Mouse (Mus musculus) yolk sac, embryonic 10.5 days (tissue): ENCODE results near the gene Ech1.
A peak's percentile ranks its signal among the peaks of the same experiment; 100 is the strongest.

ENCODE experiments used
- DNase-seq: peaks from one replicate; pipeline ENCODE4 v3.0.0-alpha.2; 2017; ENCODE audit warnings: low spot score

Ech1 gene

DNA sequence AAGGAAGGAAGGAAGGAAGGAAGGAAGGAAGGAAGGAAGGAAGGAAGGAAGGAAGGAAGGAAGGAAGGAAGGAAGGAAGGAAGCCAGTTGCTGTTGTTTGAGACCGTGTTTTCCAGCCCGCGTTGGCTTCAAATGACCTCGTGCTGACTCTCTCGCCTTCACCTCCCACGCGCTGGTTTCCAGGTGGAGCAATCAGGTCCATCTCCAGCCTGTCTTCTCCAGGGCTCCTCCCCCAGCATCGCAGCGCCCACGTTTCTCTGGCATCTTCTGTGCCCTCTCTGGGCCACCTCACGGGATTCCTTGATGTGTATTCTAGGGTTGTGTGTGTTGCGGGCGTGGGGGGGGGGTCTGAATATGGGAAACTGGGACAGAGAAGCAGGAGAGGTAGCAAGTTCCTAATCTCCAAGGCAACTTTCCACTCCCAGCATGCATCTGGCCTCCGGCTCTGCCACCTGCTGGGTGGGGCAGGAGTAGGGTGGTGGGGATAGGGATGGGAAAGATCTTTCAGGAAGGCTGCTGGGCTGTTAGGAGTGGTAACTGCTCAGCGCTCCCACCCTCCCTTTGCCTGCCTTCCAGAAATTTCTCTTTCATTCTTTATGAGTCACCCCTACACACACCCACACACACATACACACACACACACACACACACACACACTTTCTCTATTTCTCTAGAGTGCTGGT is 37.9 kb downstream of the Ech1 start:
- no peak for DNase-seq

DNA sequence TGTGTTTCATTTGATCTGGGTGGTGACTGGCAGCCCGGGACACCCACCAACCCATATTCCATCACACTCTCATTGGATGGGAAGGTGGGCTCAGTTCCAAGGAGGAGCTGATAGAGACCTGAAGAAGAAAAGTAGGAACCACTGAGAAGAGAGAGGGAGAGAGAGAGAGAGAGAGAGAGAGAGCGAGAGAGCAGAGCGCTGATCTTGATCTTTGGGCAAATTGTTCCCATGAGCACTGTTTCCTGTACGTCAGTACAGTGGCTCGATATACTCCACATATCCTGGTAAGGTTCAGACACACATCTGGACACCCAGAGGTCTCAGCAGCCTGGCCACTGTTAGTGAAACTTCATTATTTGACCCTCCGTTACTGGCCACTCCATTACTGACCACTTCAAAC is 38.5 kb downstream of the Ech1 start, which contains the start of gene Lgals7:
Lgals7 (plus strand) TSS at position 314 of the 400 bp plus-strand sequence.
- DNase-seq, result no peak

DNA sequence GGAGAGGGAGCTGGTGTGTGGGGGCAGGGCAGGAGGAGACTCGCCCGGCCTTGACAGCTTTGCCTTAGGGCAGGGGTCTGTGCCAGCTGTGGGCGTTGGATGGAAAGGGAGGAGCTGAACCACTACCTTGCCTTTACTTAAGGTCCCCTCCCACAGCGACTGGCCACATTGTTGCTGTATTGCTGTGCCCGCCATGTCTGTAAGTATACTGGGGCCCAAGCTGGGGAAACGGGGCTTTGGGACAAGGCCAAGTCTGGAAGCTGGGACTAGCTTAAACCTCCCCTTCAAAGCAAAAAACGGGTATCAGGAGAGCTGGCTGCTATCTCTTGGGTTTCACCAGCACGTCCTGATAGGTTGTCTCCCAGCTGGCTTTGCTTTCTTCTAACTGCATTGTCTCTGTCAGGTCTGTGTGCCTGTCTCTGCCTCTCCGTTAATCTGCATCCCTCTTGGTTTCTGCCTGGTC is 39.3 kb downstream of the Ech1 start:
- no peak for DNase-seq

DNA sequence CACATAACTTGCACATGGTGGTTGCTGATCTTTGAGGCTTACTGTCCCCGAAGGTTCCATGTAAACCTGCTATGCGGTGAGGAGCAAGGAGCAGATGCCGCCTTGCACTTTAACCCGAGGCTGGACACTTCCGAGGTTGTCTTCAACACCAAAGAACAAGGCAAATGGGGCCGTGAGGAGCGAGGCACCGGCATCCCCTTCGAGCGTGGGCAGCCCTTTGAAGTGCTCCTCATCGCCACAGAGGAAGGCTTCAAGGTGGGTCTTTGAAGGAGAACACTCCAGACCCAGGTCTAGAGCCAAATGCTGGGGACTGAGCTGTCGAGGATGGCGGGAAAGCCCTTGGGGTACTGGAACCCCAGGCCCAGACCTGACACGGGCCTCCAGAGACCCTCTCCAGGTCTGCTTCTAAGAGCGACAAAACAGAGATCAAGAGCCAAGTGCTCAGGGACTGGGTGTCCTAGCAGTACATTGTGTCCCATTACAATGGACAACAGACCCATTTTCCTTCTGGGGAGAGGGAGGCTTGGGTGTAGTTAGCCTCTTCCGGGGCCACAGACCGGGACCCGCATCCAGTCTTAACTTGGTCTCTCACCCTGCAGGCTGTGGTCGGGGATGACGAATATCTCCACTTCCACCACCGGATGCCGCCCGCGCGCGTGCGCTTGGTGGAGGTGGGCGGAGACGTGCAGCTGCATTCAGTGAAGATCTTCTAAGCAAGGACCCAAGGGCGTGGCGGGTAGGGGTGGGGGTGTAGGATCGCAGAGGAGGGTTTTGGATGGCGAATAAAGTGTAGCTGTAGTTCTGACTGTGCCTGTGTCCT is 40.7 kb downstream of the Ech1 start:
- DNase-seq, result peak; percentile 67

DNA sequence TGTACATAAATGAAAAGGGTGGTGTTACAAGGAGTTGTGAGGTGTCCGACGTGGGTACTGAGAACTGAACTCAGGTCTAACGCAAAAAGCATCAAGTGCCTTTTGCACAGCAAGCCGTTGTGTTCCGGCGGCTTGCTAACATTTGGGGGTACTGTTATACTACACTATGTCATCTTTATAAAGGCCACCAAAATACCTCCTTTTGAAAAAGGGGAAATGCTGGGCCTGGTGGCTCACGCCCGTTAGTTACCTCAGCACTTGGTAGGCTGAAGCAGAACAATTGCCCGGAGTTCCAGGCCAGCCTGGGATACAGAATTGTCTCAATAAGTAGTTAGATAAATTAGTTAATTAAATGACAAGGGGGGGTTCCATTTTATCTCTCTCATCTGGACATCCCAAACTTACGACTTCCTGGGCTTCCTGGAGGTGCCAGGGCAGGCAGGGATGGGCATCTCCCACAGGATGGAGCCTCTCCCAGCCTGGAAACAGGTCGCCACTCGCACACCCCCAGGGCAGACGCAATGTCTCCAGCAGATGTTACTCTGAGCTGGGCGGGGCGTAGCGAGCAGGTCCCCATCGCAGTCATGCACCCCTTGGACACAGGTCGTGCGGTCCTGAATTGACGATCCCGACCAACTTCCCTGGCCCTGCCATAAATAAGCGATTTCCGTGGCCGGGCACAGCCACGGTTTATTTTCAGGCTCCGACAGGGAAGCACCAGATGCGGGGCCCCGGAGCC is 41.9 kb downstream of the Ech1 start:
- DNase-seq, result no peak

DNA sequence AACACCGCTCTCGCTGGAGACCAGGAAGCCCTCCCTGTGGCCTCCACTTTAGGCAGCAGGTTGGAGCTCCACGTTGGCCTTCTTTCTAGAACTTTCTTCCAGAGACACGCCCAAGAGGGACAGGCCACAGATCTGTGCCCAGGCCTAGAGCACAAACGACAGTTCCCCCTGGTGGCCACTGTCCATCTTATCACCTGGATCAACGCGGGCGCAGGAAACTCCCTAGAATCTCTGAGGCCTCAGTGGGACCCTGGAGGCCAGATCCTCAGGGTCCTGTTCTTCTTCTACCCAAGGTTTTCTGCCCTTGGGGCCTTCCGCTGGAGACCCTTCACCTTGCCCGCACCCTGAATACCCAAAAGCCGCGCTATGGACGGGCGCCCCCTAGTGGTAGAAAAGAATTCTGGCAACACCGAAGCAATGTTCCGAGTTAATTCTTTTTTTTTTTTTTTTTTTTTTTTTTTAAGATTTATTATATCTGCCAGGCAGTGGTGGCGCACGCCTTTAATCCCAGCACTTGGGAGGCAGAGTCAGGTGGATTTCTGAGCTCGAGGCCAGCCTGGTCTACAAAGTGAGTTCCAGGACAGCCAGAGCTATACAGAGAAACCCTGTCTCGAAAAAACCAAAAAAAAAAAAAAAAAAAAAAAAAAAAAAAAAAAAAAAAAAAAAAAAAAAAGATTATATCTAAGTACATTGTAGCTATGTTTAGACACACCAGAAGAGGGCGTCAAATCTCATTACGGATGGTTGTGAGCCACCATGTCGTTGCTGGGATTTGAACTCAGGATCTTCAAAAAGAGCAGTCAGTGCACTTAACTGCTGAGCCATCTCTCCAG is 42.7 kb downstream of the Ech1 start:
- DNase-seq, result peak; percentile 75

DNA sequence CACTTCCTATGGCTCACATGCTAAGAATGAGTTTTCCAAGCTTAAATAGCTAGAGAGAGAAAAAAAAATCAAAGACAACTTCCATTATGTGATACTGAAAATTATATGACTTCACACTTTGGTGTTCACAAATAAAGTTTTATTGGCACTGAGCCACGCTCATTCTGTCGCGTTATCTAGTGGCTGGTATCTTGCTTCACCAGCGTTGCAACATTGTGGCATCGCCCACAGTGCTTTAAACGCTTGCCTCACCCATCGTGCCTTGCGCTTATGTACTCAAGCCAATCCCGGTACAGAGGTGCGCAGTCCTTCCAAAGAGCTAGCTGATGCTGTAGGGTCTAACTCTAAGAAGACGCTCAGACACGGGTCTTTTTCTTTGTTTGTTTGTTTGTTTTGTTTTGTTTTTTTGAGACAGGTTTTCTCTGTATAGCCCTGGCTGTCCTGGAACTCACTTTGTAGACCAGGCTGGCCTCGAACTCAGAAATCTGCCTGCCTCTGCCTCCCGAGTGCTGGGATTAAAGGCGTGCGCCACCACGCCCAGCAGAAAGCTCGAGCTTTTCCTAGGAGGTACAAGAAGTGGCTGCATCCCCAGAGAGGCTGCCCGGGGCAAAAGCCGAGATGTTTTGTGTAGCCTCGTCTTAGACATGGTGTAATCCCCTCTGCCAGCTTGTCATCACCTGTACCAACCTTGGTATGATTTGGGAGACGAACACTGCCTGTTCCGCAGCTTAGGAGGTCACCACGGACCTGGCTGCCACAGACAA is 46.1 kb downstream of the Ech1 start:
- DNase-seq, result no peak

DNA sequence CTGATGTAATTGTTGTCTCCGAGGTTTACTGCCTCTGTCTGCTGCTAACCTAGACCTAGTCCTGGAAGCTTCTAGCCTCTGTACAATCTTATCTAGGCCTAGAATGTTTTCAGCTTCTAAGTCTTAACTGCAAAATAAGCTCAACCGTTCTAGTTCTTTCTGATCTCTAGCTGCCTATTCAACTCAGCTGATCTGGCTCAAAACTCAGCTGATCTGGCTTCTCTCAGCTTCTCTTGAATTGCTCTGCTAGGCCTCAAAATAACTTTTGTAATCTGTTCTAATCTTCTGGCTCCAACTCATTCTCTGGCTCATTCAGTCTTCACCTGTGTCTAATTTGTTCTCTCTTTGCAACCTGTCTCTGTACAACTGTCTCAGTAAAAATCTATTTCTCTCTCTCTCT is 49.5 kb downstream of the Ech1 start:
- no peak for DNase-seq

DNA sequence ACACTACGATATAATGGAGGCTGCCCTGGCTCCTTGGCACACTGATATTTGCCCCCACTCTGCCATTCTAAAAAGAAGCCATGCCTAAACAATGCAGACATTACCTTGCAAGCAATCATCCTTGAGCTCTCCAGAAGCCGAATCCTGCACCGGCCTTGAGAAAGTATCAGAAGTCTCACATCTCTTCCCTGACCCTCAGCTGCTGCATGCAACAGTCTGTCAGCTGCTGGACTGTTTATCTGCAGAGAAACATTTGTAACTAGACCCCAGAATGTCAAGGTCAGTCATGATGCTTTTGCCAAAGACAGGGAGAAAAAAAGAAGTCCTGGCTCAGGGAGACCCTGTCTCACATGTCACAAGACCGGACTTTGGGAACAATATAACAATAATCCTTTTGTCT is 51.1 kb downstream of the Ech1 start:
- no peak for DNase-seq

DNA sequence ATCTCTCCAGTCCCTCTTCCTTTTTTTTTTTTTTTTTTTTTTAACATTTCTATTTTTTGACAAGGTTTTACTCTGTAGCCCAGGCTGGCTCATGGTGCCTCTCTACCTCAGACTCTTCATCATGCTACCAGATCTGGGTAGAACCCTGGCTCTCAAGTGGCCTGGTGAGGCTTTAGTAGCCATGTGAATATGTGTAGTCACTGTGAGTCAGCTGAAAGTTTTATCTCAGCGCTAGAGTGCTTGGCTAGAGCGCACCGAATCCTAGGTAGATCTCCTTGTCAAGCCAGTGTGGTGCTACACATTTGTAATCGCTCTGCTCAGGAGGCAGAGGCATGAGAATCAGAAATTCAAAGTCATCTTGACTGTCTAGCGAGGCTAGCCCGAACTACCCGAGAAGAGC is 52.1 kb downstream of the Ech1 start:
- DNase-seq, result no peak

DNA sequence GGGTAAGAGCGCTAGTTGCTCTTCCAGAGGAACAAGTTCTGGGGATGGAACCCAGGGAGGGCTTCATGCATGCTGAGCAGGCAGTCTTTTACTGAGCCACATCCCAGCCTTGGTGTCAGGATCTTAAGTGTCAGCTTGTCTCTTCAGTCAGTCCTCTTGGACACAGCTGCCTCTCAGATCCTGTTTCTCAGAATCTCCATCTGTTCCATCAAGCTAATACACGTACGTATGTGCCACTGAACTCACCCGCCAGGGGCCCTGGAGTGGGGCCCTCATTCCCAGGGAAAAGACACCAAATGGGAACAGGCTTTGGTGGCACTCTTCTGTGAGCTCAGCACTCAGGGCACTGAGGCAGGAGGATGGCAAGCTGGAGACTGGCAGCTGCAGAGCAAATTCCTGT is 52.8 kb downstream of the Ech1 start:
- no peak for DNase-seq

DNA sequence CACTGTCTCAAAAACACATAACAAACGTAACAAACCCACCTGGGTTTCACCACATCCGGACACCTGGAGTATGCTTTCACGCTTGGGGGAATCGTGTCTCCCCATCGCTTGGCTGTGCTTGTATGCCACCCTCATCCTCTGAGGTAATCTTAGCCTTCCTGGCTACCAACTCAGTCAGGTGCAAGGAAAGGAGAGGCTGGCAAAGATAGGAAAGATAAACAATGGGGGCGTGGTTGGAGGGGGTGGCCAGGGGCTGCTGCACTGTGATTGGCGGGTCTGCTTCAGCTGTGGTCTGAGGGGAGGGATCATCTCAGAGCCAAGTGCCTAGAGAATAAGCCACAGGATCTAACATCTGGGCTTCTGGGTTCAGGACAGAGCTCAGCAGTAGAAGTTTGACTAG is 54.6 kb downstream of the Ech1 start:
- DNase-seq, result no peak

DNA sequence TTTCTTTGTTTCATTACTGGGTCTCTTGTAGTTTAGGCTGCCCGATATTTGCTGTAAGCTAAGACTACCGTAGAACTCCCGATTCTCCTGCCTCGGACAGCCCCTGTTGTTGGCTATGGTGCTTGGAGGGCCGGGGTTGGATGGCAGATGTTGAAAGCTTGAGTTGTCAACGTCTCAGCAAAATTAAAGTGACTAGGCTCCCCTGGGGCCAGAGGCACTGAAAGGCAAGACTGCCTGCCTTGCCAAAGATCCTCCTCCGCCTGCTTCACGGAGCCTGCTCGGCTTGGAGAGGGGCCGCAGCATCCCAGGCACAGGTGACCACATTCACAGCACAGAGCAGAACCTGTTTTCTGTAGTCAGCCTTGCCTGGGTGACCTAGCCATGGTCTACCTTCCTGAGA is 55.5 kb downstream of the Ech1 start:
- no peak for DNase-seq

DNA sequence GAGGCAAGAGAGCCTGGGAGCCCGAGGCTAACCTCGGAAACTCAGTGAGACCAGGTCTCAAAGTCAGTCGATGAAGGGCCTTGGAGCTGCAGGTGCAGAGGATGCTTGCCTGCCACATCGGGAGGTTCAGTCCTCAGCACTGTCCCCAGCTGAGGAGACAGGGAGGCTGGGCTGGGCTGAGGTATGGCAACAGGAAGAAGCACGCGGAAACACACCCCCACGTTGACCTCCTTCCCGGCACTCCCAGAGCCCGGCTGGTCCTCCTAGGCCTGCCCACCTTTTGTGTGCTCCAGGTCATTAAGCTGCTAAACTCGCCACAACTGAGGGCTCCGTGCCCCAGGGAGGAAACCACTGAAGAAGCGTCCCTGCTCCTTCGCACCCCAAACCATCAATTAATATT is 56.2 kb downstream of the Ech1 start, which contains the start of gene Capn12:
Capn12 (plus strand) TSS at position 224 of the 400 bp plus-strand sequence.
- DNase-seq, result no peak
